Mouse (Mus musculus): ENCODE data around the gene Gje1. TPM values are rescaled to one million over a fixed set of nuclear protein-coding genes. Genes with fewer than 3 reads are reported as not detected.

The Gje1 gene
- polyA plus RNA-seq, 1 experiment from 2014 or later = not detected

DNA sequence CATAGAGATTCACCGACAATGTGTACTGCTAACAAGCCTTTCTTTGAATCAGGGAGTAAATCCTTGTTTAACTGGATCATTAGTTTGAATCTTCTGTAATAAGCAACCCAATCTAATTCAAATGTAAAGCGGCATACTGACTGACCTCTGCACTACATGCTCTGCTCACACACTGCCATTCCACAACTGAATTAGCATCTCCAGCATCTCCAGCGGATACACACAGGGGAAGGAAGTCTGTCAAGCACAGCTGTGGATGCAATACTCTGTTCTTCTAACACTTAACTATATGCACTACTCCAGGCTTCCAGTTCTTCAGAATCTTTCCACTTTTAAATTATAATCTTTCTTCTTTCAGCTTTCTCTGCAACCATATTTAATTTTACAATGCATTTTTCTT is 27.7 kb downstream of the Gje1 start:
- WGBS = 48% methylated on average over 3 of the region's 3 CpGs
- Histone ChIP-seq H3K4me1 (ENCODE audit: control insufficient read depth, insufficient read depth, low read length) (no peaks in the 10 kb centered on the region), H3K4me3 (ENCODE audit: low read depth, low read length) (no peak overlapping the region), H3K4me2 (ENCODE audit: low read length) (no peak overlapping the region), H3K27ac (ENCODE audit: low read length) (no peak overlapping the region), H3K27me3 (ENCODE audit: control insufficient read depth, insufficient read depth, low read depth, low read length) (no peaks in the 10 kb centered on the region), H3K36me3 (ENCODE audit: control insufficient read depth, insufficient read depth, low read length) (peaks cover 5% of the 10 kb centered on the region), H3K9ac (ENCODE audit: low read depth, low read length) (no peak overlapping the region), H3K9me3 (replicated peaks; ENCODE audit: control insufficient read depth, low read length, poor library complexity, severe bottlenecking) (no peaks in the 10 kb centered on the region)
- no peak for ATAC-seq

DNA sequence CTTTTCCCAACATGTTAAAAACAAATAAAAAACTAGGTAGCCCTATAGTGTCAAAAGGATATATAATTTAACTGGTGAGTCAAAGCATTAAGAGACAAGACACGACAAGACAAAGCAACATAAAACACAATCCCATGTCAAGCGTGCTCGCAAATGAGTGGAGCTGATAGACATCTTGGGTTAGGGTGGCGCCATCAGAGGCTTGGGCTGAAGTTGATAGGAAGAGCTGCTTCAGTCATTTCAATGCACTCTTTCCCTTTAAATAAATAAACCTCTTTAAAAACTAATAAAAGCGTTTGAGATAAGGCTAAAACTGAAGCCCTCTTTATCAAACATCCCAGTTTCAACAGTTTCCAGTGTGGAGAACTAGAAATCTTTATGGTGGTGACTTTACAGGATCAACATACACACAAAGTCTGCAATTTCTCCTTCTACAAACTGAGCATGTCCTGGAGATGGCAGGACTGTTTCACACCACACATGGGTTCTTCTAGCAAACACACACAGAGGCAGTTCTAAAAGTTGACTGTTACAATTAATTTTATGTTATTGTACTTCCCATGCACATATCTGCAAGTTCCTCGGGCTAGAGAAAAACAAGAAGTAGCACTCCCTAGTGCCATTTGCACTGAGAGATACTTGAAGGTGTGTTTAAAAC is 29.1 kb downstream of the Gje1 start:
- Histone ChIP-seq H3K4me2 (ENCODE audit: low read length) (no peak overlapping the region), H3K27me3 (ENCODE audit: control insufficient read depth, insufficient read depth, low read depth, low read length) (no peaks in the 10 kb centered on the region), H3K9ac (ENCODE audit: low read depth, low read length) (no peak overlapping the region), H3K4me1 (ENCODE audit: control insufficient read depth, insufficient read depth, low read length) (no peaks in the 10 kb centered on the region), H3K9me3 (replicated peaks; ENCODE audit: control insufficient read depth, low read length, poor library complexity, severe bottlenecking) (no peaks in the 10 kb centered on the region), H3K36me3 (ENCODE audit: control insufficient read depth, insufficient read depth, low read length) (peaks cover 5% of the 10 kb centered on the region), H3K27ac (ENCODE audit: low read length) (no peak overlapping the region), H3K4me3 (ENCODE audit: low read depth, low read length) (no peak overlapping the region)
- ATAC-seq = no peak
- 91% methylated on average over 6 of the region's 6 CpGs for WGBS

DNA sequence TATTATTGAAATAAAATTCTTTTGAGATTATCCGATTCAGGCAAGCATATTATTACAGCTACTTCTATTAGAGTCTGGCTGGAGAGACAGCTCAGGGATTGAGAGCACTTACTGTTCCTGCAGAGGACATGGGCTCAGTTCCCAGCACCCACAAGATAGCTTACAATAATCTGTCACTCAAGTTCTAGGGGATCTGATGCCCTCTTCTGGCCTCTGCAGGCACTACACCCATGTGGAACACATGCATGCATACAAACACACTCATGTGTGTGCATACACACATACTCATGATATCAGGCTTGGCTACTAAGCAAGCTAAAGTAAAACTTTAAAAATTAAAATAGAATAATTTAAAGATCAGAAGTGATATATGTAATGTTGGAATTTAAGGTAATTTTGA is 32.4 kb downstream of the Gje1 start:
- Histone ChIP-seq H3K27ac (ENCODE audit: low read length) (no peak overlapping the region), H3K9me3 (replicated peaks; ENCODE audit: control insufficient read depth, low read length, poor library complexity, severe bottlenecking) (no peaks in the 10 kb centered on the region), H3K4me2 (ENCODE audit: low read length) (no peak overlapping the region), H3K36me3 (ENCODE audit: control insufficient read depth, insufficient read depth, low read length) (peaks cover 5% of the 10 kb centered on the region), H3K4me1 (ENCODE audit: control insufficient read depth, insufficient read depth, low read length) (no peaks in the 10 kb centered on the region), H3K9ac (ENCODE audit: low read depth, low read length) (no peak overlapping the region), H3K27me3 (ENCODE audit: control insufficient read depth, insufficient read depth, low read depth, low read length) (no peaks in the 10 kb centered on the region), H3K4me3 (ENCODE audit: low read depth, low read length) (no peak overlapping the region)
- no peak for ATAC-seq
- WGBS = 100% methylated on average over 1 of the region's 1 CpGs

DNA sequence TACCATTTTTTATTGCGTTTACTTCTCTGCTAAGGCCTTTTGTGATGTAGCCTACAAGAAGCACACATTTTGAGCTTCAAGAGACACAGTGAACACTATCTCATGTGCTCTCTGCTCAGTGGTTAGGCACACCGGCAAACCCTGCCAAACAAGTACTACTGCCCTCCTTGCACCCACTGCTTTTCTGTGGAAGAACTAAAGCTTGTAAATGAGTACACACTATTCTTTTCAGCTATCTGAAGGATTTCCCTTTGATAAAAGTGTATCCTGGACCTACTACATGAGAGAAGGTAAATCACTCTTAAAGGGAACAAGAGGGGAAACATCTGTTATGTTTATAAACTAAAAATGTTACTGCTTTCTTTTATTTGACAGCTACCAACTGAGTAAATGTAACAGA is 51.9 kb downstream of the Gje1 start:
- no peak overlapping the region for H3K27ac ChIP-seq (ENCODE audit: low read length)
- H3K4me2 ChIP-seq (ENCODE audit: low read length) = no peak overlapping the region
- no peaks in the 10 kb centered on the region for H3K4me1 ChIP-seq (ENCODE audit: control insufficient read depth, insufficient read depth, low read length)
- H3K4me3 ChIP-seq (ENCODE audit: low read depth, low read length) = no peak overlapping the region
- ATAC-seq = no peak
- no peaks in the 10 kb centered on the region for H3K27me3 ChIP-seq (ENCODE audit: control insufficient read depth, insufficient read depth, low read depth, low read length)
- peaks cover 14% of the 10 kb centered on the region for H3K36me3 ChIP-seq (ENCODE audit: control insufficient read depth, insufficient read depth, low read length)
- no peak overlapping the region for H3K9ac ChIP-seq (ENCODE audit: low read depth, low read length)
- 98% methylated on average over 2 of the region's 2 CpGs for WGBS
- no peaks in the 10 kb centered on the region for H3K9me3 ChIP-seq (replicated peaks; ENCODE audit: control insufficient read depth, low read length, poor library complexity, severe bottlenecking)

Other genes with a start within 250 kb of the Gje1 start
- gene Adgrg6, start 172.6 kb downstream of the Gje1 start, polyA plus RNA-seq (2015; fragmentation: Nextera tagmentation; extraction: Ambion mirVana) = 0.97 and 1.3 TPM in 2 replicates
- 186 and 190 TPM in 2 replicates for gene Vta1, start 12.7 kb downstream of the Gje1 start, polyA plus RNA-seq (2015; fragmentation: Nextera tagmentation; extraction: Ambion mirVana)
- gene Nmbr, start 12.6 kb downstream of the Gje1 start, polyA plus RNA-seq (2015; fragmentation: Nextera tagmentation; extraction: Ambion mirVana) = 2.1 and 2.9 TPM in 2 replicates

Data from midbrain, embryonic 16.5 days (tissue).